Mouse (Mus musculus) spleen, adult 2 months (tissue): ENCODE results near the gene Smyd1. TPM values are rescaled to one million over a fixed set of nuclear protein-coding genes. Genes with fewer than 3 reads are reported as not detected.

Experiments
- DNase-seq, 2 experiments: peaks; one replicate each; pipeline versions ENCODE4 v3.0.0 to v3.0.0-alpha.2; 2012 to 2021; ENCODE audit warnings: low spot score in 2 of 2, low read depth in 1 of 2
- H3K27ac ChIP-seq: fragments of 200-500 bp; 2 replicates; pipeline ENCODE4 v1.5.1; 2012; ENCODE audit warnings: low read length, inconsistent platforms; ENCODE audit not compliant: insufficient read depth
- H3K27me3 ChIP-seq: fragments of 200-500 bp; 2 replicates; pipeline ENCODE4 v1.6.1; 2012; ENCODE audit warnings: mild to moderate bottlenecking, moderate library complexity, low read length, inconsistent platforms; ENCODE audit not compliant: control insufficient read depth, insufficient read depth
- H3K36me3 ChIP-seq: fragments of 200-500 bp; 2 replicates; pipeline ENCODE4 v1.6.1; 2012; ENCODE audit warnings: mild to moderate bottlenecking, low read length, inconsistent platforms; ENCODE audit not compliant: control insufficient read depth, insufficient read depth
- H3K4me1 ChIP-seq: fragments of 200-500 bp; 2 replicates; pipeline ENCODE4 v1.6.1; 2011; ENCODE audit warnings: inconsistent platforms; ENCODE audit not compliant: control insufficient read depth, insufficient read depth, insufficient read length
- H3K4me3 ChIP-seq: fragments of 200-500 bp; 2 replicates; pipeline ENCODE4 v1.5.1; 2011; ENCODE audit warnings: mild to moderate bottlenecking, inconsistent platforms; ENCODE audit not compliant: insufficient read depth, insufficient read length; ENCODE audit errors: extremely low read depth
- CTCF ChIP-seq: fragments of 200-500 bp; IDR thresholded peaks from 2 replicates; pipeline ENCODE4 v1.5.1; 2011; ENCODE audit warnings: mild to moderate bottlenecking, inconsistent platforms; ENCODE audit not compliant: insufficient read depth, insufficient read length, insufficient replicate concordance; ENCODE audit errors: extremely low read depth
- POLR2A ChIP-seq: fragments of 200-500 bp; IDR thresholded peaks from 2 replicates; pipeline ENCODE4 v1.6.1; 2011; ENCODE audit warnings: low read depth, low read length, inconsistent platforms
- WGBS: fragments of 180-500 bp; shearing (Covaris S2); methylation state at CpG from one replicate; pipeline ENCODE4 v1.1.7; 2018; 5-methylcytosine and 5-hydroxymethylcytosine counted together
- polyA plus RNA-seq: library from polyadenylated mRNA; depleted of rRNA; stranded (reverse); fragments of >200 nt; gene quantifications from 2 replicates; pipeline ENCODE4 v1.2.3, GENCODE M21; 2012

The Smyd1 gene
- polyA plus RNA-seq, 1 experiment: 0.48 TPM

- no peak for DNase-seq
- 92% methylated on average over 26 of the region's 26 CpGs for WGBS
- Histone ChIP-seq H3K27ac (no peak overlapping the region), H3K27me3 (no peaks in the 10 kb centered on the region), H3K4me3 (no peak overlapping the region), H3K4me1 (no peaks in the 10 kb centered on the region), H3K36me3 (no peaks in the 10 kb centered on the region)
- no peak for TF ChIP-seq POLR2A
- no peak for TF ChIP-seq CTCF
These were observed 82.8 kb downstream of the Smyd1 start for GRCm38 (mm10) chr6:71239069-71239750.

- no peak for DNase-seq
- H3K4me1 ChIP-seq: no peaks in the 10 kb centered on the region
- H3K36me3 ChIP-seq: no peaks in the 10 kb centered on the region
- no peak overlapping the region for H3K4me3 ChIP-seq
- H3K27me3 ChIP-seq: no peaks in the 10 kb centered on the region
- TF ChIP-seq CTCF: no peak
- TF ChIP-seq POLR2A: no peak
- WGBS: 85% methylated on average over 6 of the region's 6 CpGs
- H3K27ac ChIP-seq: no peak overlapping the region
These were observed 85.0 kb downstream of the Smyd1 start for GRCm38 (mm10) chr6:71237031-71237431.

GRCm38 (mm10) chr6:71236506-71236905 is 85.5 kb downstream of the Smyd1 start:
- Histone ChIP-seq H3K27me3 (no peaks in the 10 kb centered on the region), H3K27ac (no peak overlapping the region), H3K36me3 (no peaks in the 10 kb centered on the region), H3K4me1 (no peaks in the 10 kb centered on the region), H3K4me3 (no peak overlapping the region)
- TF ChIP-seq POLR2A (no peak), CTCF (no peak)
- 88% methylated on average over 6 of the region's 6 CpGs for WGBS
- no peak for DNase-seq

- no peak overlapping the region for H3K27ac ChIP-seq
These were observed 86.1 kb downstream of the Smyd1 start for GRCm38 (mm10) chr6:71235944-71236343.

GRCm38 (mm10) chr6:71235121-71235520 is 86.9 kb downstream of the Smyd1 start:
- 49% methylated on average over 13 of the region's 13 CpGs for WGBS
- no peaks in the 10 kb centered on the region for H3K36me3 ChIP-seq
- no peaks in the 10 kb centered on the region for H3K4me1 ChIP-seq
- H3K27ac ChIP-seq: no peak overlapping the region
- TF ChIP-seq POLR2A (no peak), CTCF (no peak)
- H3K4me3 ChIP-seq: no peak overlapping the region
- H3K27me3 ChIP-seq: no peaks in the 10 kb centered on the region
- DNase-seq: no peak

More at GRCm38 (mm10) chr6:71235944-71236343, 86.1 kb downstream of the Smyd1 start:
- Histone ChIP-seq H3K27me3 (no peaks in the 10 kb centered on the region), H3K4me1 (no peaks in the 10 kb centered on the region), H3K36me3 (no peaks in the 10 kb centered on the region), H3K4me3 (no peak overlapping the region)
- TF ChIP-seq POLR2A (no peak), CTCF (no peak)
- DNase-seq: no peak
- 81% methylated on average over 3 of the region's 3 CpGs for WGBS

- no peak for DNase-seq
These were observed 94.8 kb downstream of the Smyd1 start for GRCm38 (mm10) chr6:71227157-71227770.

GRCm38 (mm10) chr6:71226544-71226943 is 95.5 kb downstream of the Smyd1 start:
- no peak for DNase-seq
- 86% methylated on average over 6 of the region's 6 CpGs for WGBS
- Histone ChIP-seq H3K27ac (no peak overlapping the region), H3K4me3 (no peak overlapping the region), H3K36me3 (no peaks in the 10 kb centered on the region), H3K27me3 (no peaks in the 10 kb centered on the region), H3K4me1 (no peaks in the 10 kb centered on the region)
- TF ChIP-seq POLR2A (no peak), CTCF (no peak)

More at GRCm38 (mm10) chr6:71227157-71227770, 94.8 kb downstream of the Smyd1 start:
- Histone ChIP-seq H3K27ac (no peak overlapping the region), H3K4me3 (no peak overlapping the region), H3K4me1 (no peaks in the 10 kb centered on the region), H3K36me3 (no peaks in the 10 kb centered on the region), H3K27me3 (no peaks in the 10 kb centered on the region)
- TF ChIP-seq POLR2A (no peak), CTCF (no peak)
- 89% methylated on average over 7 of the region's 7 CpGs for WGBS
